Mouse (Mus musculus) heart, adult 8-10 months (tissue): ENCODE measurements around the gene Dip2b. TPM values are rescaled to one million over a fixed set of nuclear protein-coding genes. Genes with fewer than 3 reads are reported as not detected.

Experiments used
- DNase-seq: peaks from one replicate; pipeline ENCODE4 v3.0.0; 2022; ENCODE audit warnings: low spot score
- total RNA-seq, 4 experiments: library from RNA; stranded (reverse); gene quantifications; 2 replicates each; pipeline ENCODE4 v1.2.4; 2022

Gene Dip2b
- total RNA-seq = 10 to 100 TPM; 19.1 to 25.3 (median 21.9) TPM

- DNase-seq = peak; percentile 90
Measured at GRCm38 (mm10) chr15:100038470-100038971, at the start of gene Dip2b. Dip2b (plus strand) TSS chr15:100038664.

- no peak for DNase-seq
Measured at GRCm38 (mm10) chr15:99993100-99993499, 45.4 kb upstream of the Dip2b start.

- DNase-seq = no peak
Measured at GRCm38 (mm10) chr15:99997114-99997804, 41.2 kb upstream of the Dip2b start.

- no peak for DNase-seq
Measured at GRCm38 (mm10) chr15:99999390-99999789, 39.1 kb upstream of the Dip2b start.

- DNase-seq = no peak
Measured at GRCm38 (mm10) chr15:100004677-100005273, 33.7 kb upstream of the Dip2b start.

- DNase-seq = no peak
Measured at GRCm38 (mm10) chr15:100006180-100006579, 32.3 kb upstream of the Dip2b start.

GRCm38 (mm10) chr15:100018280-100018899 lies 20.1 kb upstream of the Dip2b start:
- DNase-seq = no peak

- DNase-seq = no peak
Measured at GRCm38 (mm10) chr15:100021175-100021574, 17.3 kb upstream of the Dip2b start.

- peak; percentile 57 for DNase-seq
Measured at GRCm38 (mm10) chr15:100022923-100023322, 15.5 kb upstream of the Dip2b start.

- no peak for DNase-seq
Measured at GRCm38 (mm10) chr15:100025076-100025834, 13.2 kb upstream of the Dip2b start.

GRCm38 (mm10) chr15:100028133-100028532 lies 10.3 kb upstream of the Dip2b start:
- DNase-seq = no peak

- no peak for DNase-seq
Measured at GRCm38 (mm10) chr15:100029497-100029896, 9.0 kb upstream of the Dip2b start.

- no peak for DNase-seq
Measured at GRCm38 (mm10) chr15:100029900-100030299, 8.6 kb upstream of the Dip2b start.

- DNase-seq = no peak
Measured at GRCm38 (mm10) chr15:100032546-100032945, 5.9 kb upstream of the Dip2b start.

GRCm38 (mm10) chr15:100039001-100039701 lies 687 bp downstream of the Dip2b start:
- peak; percentile 48 for DNase-seq

- no peak for DNase-seq
Measured at GRCm38 (mm10) chr15:100040541-100041266, 2.2 kb downstream of the Dip2b start.

- DNase-seq = no peak
Measured at GRCm38 (mm10) chr15:100041267-100042047, 3.0 kb downstream of the Dip2b start.

GRCm38 (mm10) chr15:100042048-100042400 lies 3.6 kb downstream of the Dip2b start:
- no peak for DNase-seq

- DNase-seq = no peak
Measured at GRCm38 (mm10) chr15:100045576-100045975, 7.1 kb downstream of the Dip2b start.
